Mouse (Mus musculus) left cerebral cortex, postnatal 36 days (tissue): ENCODE results near the gene Gm21103. TPM values are rescaled to one million over a fixed set of nuclear protein-coding genes. Genes with fewer than 3 reads are reported as not detected.
"Not testable (repeated sequence)": the region's sequence is repeated elsewhere in the genome, so short reads cannot be mapped to it uniquely, and the experiment has no call there.

ENCODE experiments used
- DNase-seq, 2 experiments: peaks; one replicate each; pipeline ENCODE4 v3.0.0; 2021 to 2022; ENCODE audit warnings: low spot score in 2 of 2, mixed read lengths in 1 of 2
- intact Hi-C: fragments of 180-260 bp; cut with DNase I; formaldehyde crosslinking; loops from one replicate; pipeline ENCODE4 v1.15.1; 2025
- total RNA-seq, 2 experiments: library from RNA; stranded (reverse); gene quantifications; 2 replicates each; pipeline ENCODE4 v1.2.3; 2021

Gene Gm21103
- not detected for total RNA-seq

GRCm38 (mm10) chr14:6304743-6305142 is at the start of gene Gm21103:
Gene Gm21103 (minus strand): TSS chr14:6304843.
- intact Hi-C loops, DNase-seq: not testable (repeated sequence)

- intact Hi-C loops = not testable (repeated sequence)
Measured at GRCm38 (mm10) chr14:6343578-6343977, 38.9 kb upstream of the Gm21103 start, which contains the start of gene Gm3618. Gene Gm3618 (minus strand): TSS chr14:6343678.

GRCm38 (mm10) chr14:6286931-6287715 is 17.5 kb downstream of the Gm21103 start, which contains the start of gene Gm3411:
Gene Gm3411 (minus strand): TSS chr14:6287250.
- DNase-seq = peak; percentile 34 to 39
- intact Hi-C loops = not testable (repeated sequence)

More at GRCm38 (mm10) chr14:6343578-6343977, 38.9 kb upstream of the Gm21103 start, which contains the start of gene Gm3618:
- not testable (repeated sequence) for DNase-seq

Other genes with a start within 250 kb of the Gm21103 start
- not detected for gene Gm6337, start 246.6 kb downstream of the Gm21103 start, total RNA-seq
- gene Gm8206, start 210.9 kb downstream of the Gm21103 start, total RNA-seq = under 1 TPM in 1 of 2 experiments, not detected in 1; 0.41 TPM
- gene Gm3468, start 196.2 kb downstream of the Gm21103 start, total RNA-seq = 1 to 10 TPM in 1 of 2 experiments, under 1 TPM in 1; 0.86 to 1.4 TPM
- gene Gm3476, start 179.0 kb downstream of the Gm21103 start, total RNA-seq = not detected
- gene Gm21560, start 85.6 kb downstream of the Gm21103 start, total RNA-seq = under 1 TPM; 0.34 to 0.62 TPM
- gene Gm3411, start 17.6 kb downstream of the Gm21103 start, total RNA-seq = 1 to 10 TPM in 1 of 2 experiments, under 1 TPM in 1; 0.96 to 1.5 TPM
- not detected for gene Gm3618, start 38.8 kb upstream of the Gm21103 start, total RNA-seq
- gene Gm16440, start 85.5 kb upstream of the Gm21103 start, total RNA-seq = not detected
- gene Gm3591, start 107.6 kb upstream of the Gm21103 start, total RNA-seq = under 1 TPM in 1 of 2 experiments, not detected in 1; 0.70 TPM
- not detected for gene Gm3594, start 139.8 kb upstream of the Gm21103 start, total RNA-seq
- not detected for gene Gm8356, start 232.4 kb upstream of the Gm21103 start, total RNA-seq